Mouse (Mus musculus) kidney, embryonic 16.5 days (tissue): ENCODE measurements around the gene Bmp2k. TPM values are rescaled to one million over a fixed set of nuclear protein-coding genes. Genes with fewer than 3 reads are reported as not detected.
A peak's percentile ranks its signal among the peaks of the same experiment; 100 is the strongest.

ENCODE experiments used
- ATAC-seq: fragments of 200-750 bp; cut with Nextera tagmentation; 2 replicates; pipeline ENCODE4 v1.8.0; 2017; ENCODE audit warnings: moderate TSS enrichment; ENCODE audit not compliant: low FRiP score, low TSS enrichment
- H3K27ac ChIP-seq: fragments of 300-500 bp; sonication (generic); 2 replicates; pipeline ENCODE4 v1.5.1; 2014; ENCODE audit warnings: low read length
- H3K27me3 ChIP-seq: fragments of 300-500 bp; sonication (generic); 2 replicates; pipeline ENCODE4 v1.6.1; 2014; ENCODE audit warnings: low read length, control low read depth, mixed read lengths; ENCODE audit not compliant: insufficient read depth
- H3K36me3 ChIP-seq: fragments of 300-500 bp; sonication (generic); 2 replicates; pipeline ENCODE4 v1.6.1; 2014; ENCODE audit warnings: low read length, control low read depth, mixed read lengths; ENCODE audit not compliant: insufficient read depth
- H3K4me1 ChIP-seq: fragments of 300-500 bp; sonication (generic); 2 replicates; pipeline ENCODE4 v1.6.1; 2014; ENCODE audit warnings: low read length, control low read depth, mixed read lengths; ENCODE audit not compliant: insufficient read depth
- H3K4me2 ChIP-seq: fragments of 300-500 bp; sonication (generic); replicated peaks from 2 replicates; pipeline ENCODE4 v1.6.1; 2014; ENCODE audit warnings: low read depth, low read length
- H3K4me3 ChIP-seq: fragments of 300-500 bp; sonication (generic); 2 replicates; pipeline ENCODE4 v1.5.1; 2014; ENCODE audit warnings: mild to moderate bottlenecking, low read length
- H3K9ac ChIP-seq: fragments of 300-500 bp; sonication (generic); replicated peaks from 2 replicates; pipeline ENCODE4 v1.6.1; 2014; ENCODE audit warnings: low read length
- H3K9me3 ChIP-seq: fragments of 300-500 bp; sonication (generic); 2 replicates; pipeline ENCODE4 v1.6.1; 2016; ENCODE audit warnings: low read length, control low read depth
- WGBS: fragments of 180-500 bp; shearing (Covaris S2); extraction: QIAGEN DNeasy Blood & Tissue Kit; methylation state at CpG from one replicate; pipeline ENCODE4 v1.1.7; 2014; 5-methylcytosine and 5-hydroxymethylcytosine counted together
- polyA plus RNA-seq: library from polyadenylated mRNA; unstranded; fragments of >200 nt; fragmentation: Nextera tagmentation; extraction: Ambion mirVana; gene quantifications from 2 replicates; pipeline ENCODE4 v1.2.1, GENCODE M21; 2015

Bmp2k gene
- polyA plus RNA-seq, 1 experiment from 2014 or later = 7.7 TPM

DNA sequence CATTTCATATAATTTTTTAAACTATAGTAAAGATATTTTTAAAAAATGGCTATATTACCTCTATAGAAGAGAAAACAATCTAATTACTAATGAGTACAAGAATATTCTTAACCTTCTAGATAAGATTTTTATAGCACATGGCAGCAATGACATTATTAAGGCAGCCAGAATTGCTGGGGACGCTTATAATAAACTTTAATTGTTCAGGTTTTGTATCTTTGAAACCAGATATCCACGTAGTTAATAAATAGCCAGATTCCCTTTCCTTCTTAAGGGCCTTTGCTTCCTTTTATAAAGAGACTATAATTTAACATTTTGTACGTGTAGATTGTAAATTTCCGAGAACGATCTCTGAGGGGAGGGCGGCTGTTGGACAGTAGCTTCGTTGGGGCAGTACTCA is 47.8 kb downstream of the Bmp2k start:
- 57% methylated on average over 7 of the region's 7 CpGs for WGBS
- H3K9ac ChIP-seq = no peak overlapping the region
- no peaks in the 10 kb centered on the region for H3K27me3 ChIP-seq
- H3K27ac ChIP-seq = no peak overlapping the region
- no peaks in the 10 kb centered on the region for H3K9me3 ChIP-seq
- no peak for ATAC-seq
- H3K4me3 ChIP-seq = no peak overlapping the region
- peaks cover 7% of the 10 kb centered on the region for H3K36me3 ChIP-seq
- no peaks in the 10 kb centered on the region for H3K4me1 ChIP-seq
- H3K4me2 ChIP-seq = no peak overlapping the region

DNA sequence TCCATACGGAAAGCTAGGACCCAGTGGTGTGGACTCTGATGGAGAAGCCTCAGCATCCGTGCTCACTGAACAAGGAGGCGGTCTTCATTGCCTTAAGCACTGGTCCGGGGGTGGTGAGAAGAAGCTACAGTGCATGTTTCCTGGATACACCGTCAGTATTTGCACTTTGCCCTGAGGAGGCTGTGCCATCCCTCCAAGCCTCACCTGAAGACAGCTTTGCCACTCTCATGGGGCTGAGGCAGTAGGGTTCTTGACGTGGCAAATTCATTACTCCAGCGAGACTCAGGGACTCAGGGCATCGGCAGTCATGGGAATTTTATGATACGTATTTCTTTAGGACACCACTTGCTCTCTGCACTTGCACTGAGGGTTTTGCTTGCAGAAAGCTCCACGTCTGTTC is 49.2 kb downstream of the Bmp2k start:
- no peaks in the 10 kb centered on the region for H3K27me3 ChIP-seq
- no peak overlapping the region for H3K9ac ChIP-seq
- no peak overlapping the region for H3K4me2 ChIP-seq
- no peaks in the 10 kb centered on the region for H3K9me3 ChIP-seq
- 86% methylated on average over 10 of the region's 10 CpGs for WGBS
- no peaks in the 10 kb centered on the region for H3K4me1 ChIP-seq
- no peak overlapping the region for H3K4me3 ChIP-seq
- H3K36me3 ChIP-seq = peaks cover 7% of the 10 kb centered on the region; the same call in 1 of the 2 replicates
- H3K27ac ChIP-seq = no peak overlapping the region
- no peak for ATAC-seq

- H3K9ac ChIP-seq = no peak overlapping the region
- H3K27ac ChIP-seq = no peak overlapping the region
- no peak for ATAC-seq
- no peaks in the 10 kb centered on the region for H3K9me3 ChIP-seq
- 94% methylated on average over 5 of the region's 5 CpGs for WGBS
- no peaks in the 10 kb centered on the region for H3K27me3 ChIP-seq
- H3K4me3 ChIP-seq = no peak overlapping the region
- peaks cover 11% of the 10 kb centered on the region; the same call in 1 of the 2 replicates for H3K36me3 ChIP-seq
- no peaks in the 10 kb centered on the region for H3K4me1 ChIP-seq
- no peak overlapping the region for H3K4me2 ChIP-seq
Measured at GRCm38 (mm10) chr5:97048905-97049304, 51.4 kb downstream of the Bmp2k start.

- WGBS = 85% methylated on average over 5 of the region's 5 CpGs
- ATAC-seq = no peak
Measured at GRCm38 (mm10) chr5:97054166-97054565, 56.7 kb downstream of the Bmp2k start.

GRCm38 (mm10) chr5:97054801-97055200 is 57.3 kb downstream of the Bmp2k start:
- 82% methylated on average over 10 of the region's 10 CpGs for WGBS
- Histone ChIP-seq H3K4me2 (no peak overlapping the region), H3K4me1 (no peaks in the 10 kb centered on the region), H3K36me3 (peaks cover 9% of the 10 kb centered on the region; the same call in 1 of the 2 replicates), H3K4me3 (no peak overlapping the region), H3K27ac (no peak overlapping the region), H3K9me3 (no peaks in the 10 kb centered on the region), H3K9ac (no peak overlapping the region), H3K27me3 (no peaks in the 10 kb centered on the region)
- no peak for ATAC-seq

More at GRCm38 (mm10) chr5:97054166-97054565, 56.7 kb downstream of the Bmp2k start:
- H3K36me3 ChIP-seq = peaks cover 9% of the 10 kb centered on the region; the same call in 1 of the 2 replicates
- H3K27me3 ChIP-seq = no peaks in the 10 kb centered on the region
- H3K27ac ChIP-seq = no peak overlapping the region
- no peaks in the 10 kb centered on the region for H3K9me3 ChIP-seq
- no peaks in the 10 kb centered on the region for H3K4me1 ChIP-seq
- H3K4me2 ChIP-seq = no peak overlapping the region
- H3K4me3 ChIP-seq = no peak overlapping the region
- no peak overlapping the region for H3K9ac ChIP-seq

GRCm38 (mm10) chr5:97055511-97056068 is 58.1 kb downstream of the Bmp2k start:
- Histone ChIP-seq H3K9ac (no peak overlapping the region), H3K27ac (no peak overlapping the region), H3K4me1 (no peaks in the 10 kb centered on the region), H3K36me3 (peaks cover 8% of the 10 kb centered on the region; the same call in 1 of the 2 replicates), H3K9me3 (no peaks in the 10 kb centered on the region), H3K27me3 (no peaks in the 10 kb centered on the region), H3K4me2 (no peak overlapping the region), H3K4me3 (no peak overlapping the region)
- no peak for ATAC-seq
- WGBS = 3% methylated on average over 1 of the region's 1 CpGs

DNA sequence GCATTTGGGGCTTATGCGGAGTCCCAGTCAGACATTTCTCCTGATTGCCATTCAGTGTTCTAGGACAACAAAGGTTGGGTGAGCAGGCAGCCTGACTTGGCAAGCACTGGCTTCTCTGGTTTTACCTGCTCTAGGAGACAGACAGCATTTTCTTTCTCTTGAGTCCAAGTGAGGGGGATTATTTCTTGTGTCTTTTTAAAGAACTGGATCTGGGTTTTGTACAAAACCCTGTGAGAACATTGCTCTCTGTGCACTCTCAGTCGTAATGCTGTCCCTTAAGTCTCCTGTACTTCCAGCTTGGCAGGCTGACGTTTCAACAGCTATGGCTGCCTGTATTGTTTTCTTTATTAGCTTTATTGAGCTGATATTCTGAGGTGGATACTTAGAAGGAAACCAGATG is 58.9 kb downstream of the Bmp2k start:
- Histone ChIP-seq H3K9ac (no peak overlapping the region), H3K9me3 (no peaks in the 10 kb centered on the region), H3K36me3 (peaks cover 6% of the 10 kb centered on the region; the same call in 1 of the 2 replicates), H3K27me3 (no peaks in the 10 kb centered on the region), H3K4me2 (no peak overlapping the region), H3K4me3 (no peak overlapping the region), H3K27ac (no peak overlapping the region), H3K4me1 (no peaks in the 10 kb centered on the region)
- ATAC-seq = no peak
- WGBS = 64% methylated on average over 3 of the region's 3 CpGs

- Histone ChIP-seq H3K9me3 (no peaks in the 10 kb centered on the region), H3K4me3 (no peak overlapping the region), H3K36me3 (peaks cover 6% of the 10 kb centered on the region; the same call in 1 of the 2 replicates), H3K27me3 (no peaks in the 10 kb centered on the region), H3K27ac (no peak overlapping the region), H3K9ac (no peak overlapping the region), H3K4me1 (no peaks in the 10 kb centered on the region), H3K4me2 (no peak overlapping the region)
- peak; percentile 84 for ATAC-seq
- 39% methylated on average over 12 of the region's 12 CpGs for WGBS
Measured at GRCm38 (mm10) chr5:97056791-97057450, 59.4 kb downstream of the Bmp2k start.

DNA sequence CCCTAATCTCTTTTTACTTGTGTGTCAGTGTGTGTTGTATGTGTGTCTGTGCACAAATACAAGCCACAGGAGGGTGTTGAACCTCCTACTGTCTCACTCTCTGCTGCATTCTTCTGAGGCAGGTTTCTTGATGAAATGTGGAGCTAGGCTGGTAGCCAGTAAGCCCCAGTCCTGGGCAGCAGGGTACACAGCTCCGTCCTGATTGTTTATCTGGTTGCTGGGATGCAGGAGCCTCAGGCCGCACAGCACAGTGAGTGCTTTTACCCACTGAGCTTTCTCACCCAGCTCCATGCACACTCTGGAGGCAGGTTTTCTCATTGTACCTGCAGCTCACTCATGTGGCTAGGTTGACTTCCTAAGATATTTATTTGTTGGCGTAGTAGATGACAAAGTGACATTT is 63.4 kb downstream of the Bmp2k start:
- no peak overlapping the region for H3K27ac ChIP-seq
- H3K27me3 ChIP-seq = no peaks in the 10 kb centered on the region
- WGBS = 79% methylated on average over 3 of the region's 3 CpGs
- no peak overlapping the region for H3K4me3 ChIP-seq
- no peaks in the 10 kb centered on the region for H3K9me3 ChIP-seq
- H3K4me2 ChIP-seq = no peak overlapping the region
- H3K9ac ChIP-seq = no peak overlapping the region
- peaks cover 13% of the 10 kb centered on the region for H3K36me3 ChIP-seq
- no peaks in the 10 kb centered on the region for H3K4me1 ChIP-seq
- no peak for ATAC-seq

GRCm38 (mm10) chr5:97062041-97062440 is 64.6 kb downstream of the Bmp2k start:
- Histone ChIP-seq H3K4me2 (no peak overlapping the region), H3K36me3 (peaks cover 13% of the 10 kb centered on the region), H3K27ac (no peak overlapping the region), H3K9me3 (no peaks in the 10 kb centered on the region), H3K4me1 (no peaks in the 10 kb centered on the region), H3K9ac (no peak overlapping the region), H3K27me3 (no peaks in the 10 kb centered on the region), H3K4me3 (no peak overlapping the region)
- 56% methylated on average over 1 of the region's 1 CpGs for WGBS
- no peak for ATAC-seq
